Mouse (Mus musculus) C2C12 (cell line): ENCODE data around the gene Gm15737.

Source experiments
- CTCF ChIP-seq: IDR thresholded peaks from one replicate; pipeline ENCODE4 v1.5.1; 2011; ENCODE audit not compliant: control insufficient read depth, insufficient read depth, insufficient read length
- MAX ChIP-seq: IDR thresholded peaks from one replicate; pipeline ENCODE4 v1.6.1; 2011; ENCODE audit warnings: mild to moderate bottlenecking, control low read depth
- MYOD1 ChIP-seq: IDR thresholded peaks from one replicate; pipeline ENCODE4 v1.6.1; 2011; ENCODE audit warnings: low read depth; ENCODE audit not compliant: control insufficient read depth, insufficient read length

DNA sequence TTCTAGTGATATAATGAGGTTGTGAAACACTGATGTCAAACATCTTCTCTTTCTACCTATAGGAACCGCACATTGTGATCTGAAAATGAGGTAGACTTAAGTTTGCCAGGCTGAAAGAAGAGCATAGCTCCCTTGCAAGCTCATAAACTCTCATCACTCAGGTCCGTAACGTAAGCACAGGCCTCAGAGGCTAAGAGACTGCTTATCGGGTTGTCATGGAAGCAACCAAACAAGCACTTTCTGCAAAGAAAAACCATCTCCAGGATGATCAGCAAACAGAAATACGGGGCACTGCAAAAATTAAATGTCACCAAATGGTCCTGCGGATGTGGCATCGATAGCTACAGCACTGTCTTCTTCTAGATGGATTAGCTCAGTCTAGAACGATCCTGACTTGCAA, 23.3 kb upstream of the Gm15737 start:
- no peak for TF ChIP-seq MYOD1
- TF ChIP-seq CTCF = no peak
- no peak for TF ChIP-seq MAX
